Comparison of ENCODE assay signal across 9 mouse cellular contexts in genomic region chr11:11828761-11829160, GRCm38 (mm10). TPM values are rescaled to one million over a fixed set of nuclear protein-coding genes. Genes with fewer than 3 reads are reported as not detected.
A peak's percentile ranks its signal among the peaks of the same experiment; 100 is the strongest.
DNase-seq lines count a peak whose midpoint lies in the region; ATAC-seq and TF ChIP-seq lines count a peak whose summit lies in the region.
"Had no signal": no experiment of that assay in that cellular context is flagged by ENCODE, and none has a peak within 500 bp of the region (broad histone marks: within the 10 kb centered on the region; RNA-seq: fewer than 3 reads in every experiment).

No protein-coding gene starts in this region.

- no peaks in the 10 kb centered on the region; the same call in 1 of the 2 replicates for H3K27me3 ChIP-seq in forebrain, embryonic 13.5 days
- H3K27me3 ChIP-seq in forebrain, embryonic 15.5 days = no peaks in the 10 kb centered on the region
- H3K27me3 ChIP-seq in liver, embryonic 13.5 days = peaks cover 45% of the 10 kb centered on the region
- H3K27me3 ChIP-seq in liver, postnatal 0 days (ENCODE audit: insufficient read depth, low read length) = 0 out of 2 replicates have a peak, but pooled peaks cover 3% of the 10 kb centered on the region
- no peaks in the 10 kb centered on the region for H3K27me3 ChIP-seq in embryonic facial prominence, embryonic 11.5 days (ENCODE audit: control insufficient read depth, insufficient read depth, low read length)
- H3K27me3 ChIP-seq in midbrain, embryonic 12.5 days = 0 out of 2 replicates have a peak, but pooled peaks cover 4% of the 10 kb centered on the region

- 25% methylated on average over 6 of the region's 6 CpGs for WGBS in forebrain, embryonic 13.5 days
- WGBS in forebrain, embryonic 15.5 days = 28% methylated on average over 6 of the region's 6 CpGs
- WGBS in liver, embryonic 13.5 days (ENCODE audit: insufficient replicate concordance) = 29% methylated on average over 6 of the region's 6 CpGs
- WGBS in liver, postnatal 0 days (ENCODE audit: insufficient replicate concordance) = 43% methylated on average over 6 of the region's 6 CpGs
- WGBS in embryonic facial prominence, embryonic 11.5 days = 13% methylated on average over 6 of the region's 6 CpGs
- 25% methylated on average over 6 of the region's 6 CpGs for WGBS in midbrain, embryonic 12.5 days

- no peak overlapping the region for H3K9ac ChIP-seq in forebrain, embryonic 13.5 days
- no peak overlapping the region for H3K9ac ChIP-seq in forebrain, embryonic 15.5 days (replicated peaks)
- H3K9ac ChIP-seq in liver, embryonic 13.5 days = 0 out of 2 replicates have a peak overlapping the region, but pooled peaks have one; percentile 22
- H3K9ac ChIP-seq in liver, postnatal 0 days (replicated peaks) = no peak overlapping the region
- peak overlapping the region; percentile 56 for H3K9ac ChIP-seq in embryonic facial prominence, embryonic 11.5 days (replicated peaks; ENCODE audit: low read length)
- no peak overlapping the region for H3K9ac ChIP-seq in midbrain, embryonic 12.5 days (replicated peaks)

- no peak for TF ChIP-seq CTCF in liver, postnatal 0 days (IDR thresholded peaks at IDR 0.05; ENCODE audit: low read depth)

- no peak for DNase-seq in liver, embryonic 13.5 days
- DNase-seq in liver, postnatal 0 days = no peak
- peak; percentile 65 for DNase-seq in embryonic facial prominence, embryonic 11.5 days (ENCODE audit: low spot score)
- DNase-seq in left cerebral cortex, postnatal 4 days = no peak
- no peak for DNase-seq in frontal cortex, postnatal 25 days (ENCODE audit: low spot score in 2 of 2)
- DNase-seq: kidney, adult 8-10 months had no signal

- ATAC-seq in forebrain, embryonic 13.5 days = 0 out of 2 replicates have a peak, but pooled peaks have one; percentile 22
- no peak for ATAC-seq in forebrain, embryonic 15.5 days (replicated peaks)
- ATAC-seq in liver, embryonic 13.5 days (ENCODE audit: low read depth) = no peak
- ATAC-seq in liver, postnatal 0 days = no peak
- peak; percentile 66 for ATAC-seq in embryonic facial prominence, embryonic 11.5 days (replicated peaks; ENCODE audit: insufficient number of reproducible peaks, low FRiP score, low TSS enrichment, low read depth)
- ATAC-seq in midbrain, embryonic 12.5 days (ENCODE audit: low FRiP score, low read depth) = peak; percentile 9; the same call in 1 of the 2 replicates

- no peaks in the 10 kb centered on the region for H3K9me3 ChIP-seq in forebrain, embryonic 13.5 days (replicated peaks)
- H3K9me3 ChIP-seq in forebrain, embryonic 15.5 days = no peaks in the 10 kb centered on the region
- no peaks in the 10 kb centered on the region for H3K9me3 ChIP-seq in liver, embryonic 13.5 days (replicated peaks)
- H3K9me3 ChIP-seq in liver, postnatal 0 days (ENCODE audit: low read length) = no peaks in the 10 kb centered on the region
- H3K9me3 ChIP-seq in embryonic facial prominence, embryonic 11.5 days (replicated peaks; ENCODE audit: control insufficient read depth, low read length) = no peaks in the 10 kb centered on the region
- no peaks in the 10 kb centered on the region for H3K9me3 ChIP-seq in midbrain, embryonic 12.5 days

- no peak overlapping the region for H3K27ac ChIP-seq in forebrain, embryonic 13.5 days
- no peak overlapping the region for H3K27ac ChIP-seq in forebrain, embryonic 15.5 days (replicated peaks)
- H3K27ac ChIP-seq in liver, embryonic 13.5 days = peak overlapping the region; percentile 27; the same call in 1 of the 2 replicates
- H3K27ac ChIP-seq in liver, postnatal 0 days (ENCODE audit: low read depth) = no peak overlapping the region
- H3K27ac ChIP-seq in embryonic facial prominence, embryonic 11.5 days (replicated peaks; ENCODE audit: low read depth, low read length) = peak overlapping the region; percentile 96
- peak overlapping the region; percentile 61; the same call in 1 of the 2 replicates for H3K27ac ChIP-seq in midbrain, embryonic 12.5 days (replicated peaks)

- intact Hi-C loops in left cerebral cortex, postnatal 4 days (cut with DNase I) = no loop called here

- no peak overlapping the region for H3K4me2 ChIP-seq in forebrain, embryonic 13.5 days
- H3K4me2 ChIP-seq in forebrain, embryonic 15.5 days (replicated peaks) = no peak overlapping the region
- no peak overlapping the region for H3K4me2 ChIP-seq in liver, embryonic 13.5 days
- H3K4me2 ChIP-seq in liver, postnatal 0 days (ENCODE audit: low read depth, low read length) = no peak overlapping the region
- 0 out of 2 replicates have a peak overlapping the region, but pooled peaks have one; percentile 15 for H3K4me2 ChIP-seq in embryonic facial prominence, embryonic 11.5 days (ENCODE audit: low read depth, low read length)
- H3K4me2 ChIP-seq in midbrain, embryonic 12.5 days (replicated peaks) = no peak overlapping the region

- H3K36me3 ChIP-seq in forebrain, embryonic 13.5 days (ENCODE audit: poor library complexity, severe bottlenecking) = no peaks in the 10 kb centered on the region
- H3K36me3 ChIP-seq in forebrain, embryonic 15.5 days = no peaks in the 10 kb centered on the region
- no peaks in the 10 kb centered on the region for H3K36me3 ChIP-seq in liver, embryonic 13.5 days
- no peaks in the 10 kb centered on the region for H3K36me3 ChIP-seq in liver, postnatal 0 days (replicated peaks; ENCODE audit: insufficient read depth, low read length)
- H3K36me3 ChIP-seq in embryonic facial prominence, embryonic 11.5 days (replicated peaks; ENCODE audit: control insufficient read depth, insufficient read depth, low read depth, low read length) = no peaks in the 10 kb centered on the region
- no peaks in the 10 kb centered on the region for H3K36me3 ChIP-seq in midbrain, embryonic 12.5 days

- TF ChIP-seq EP300 in liver, postnatal 0 days (IDR thresholded peaks at IDR 0.05; ENCODE audit: low read depth) = no peak

- no peak overlapping the region for H3K4me3 ChIP-seq in forebrain, embryonic 13.5 days
- H3K4me3 ChIP-seq in forebrain, embryonic 15.5 days = no peak overlapping the region
- H3K4me3 ChIP-seq in liver, embryonic 13.5 days (replicated peaks) = no peak overlapping the region
- H3K4me3 ChIP-seq in liver, postnatal 0 days (ENCODE audit: low read depth, low read length) = no peak overlapping the region
- H3K4me3 ChIP-seq in embryonic facial prominence, embryonic 11.5 days (ENCODE audit: low read depth, low read length) = no peak overlapping the region
- no peak overlapping the region for H3K4me3 ChIP-seq in midbrain, embryonic 12.5 days

- peaks cover 51% of the 10 kb centered on the region for H3K4me1 ChIP-seq in forebrain, embryonic 13.5 days
- H3K4me1 ChIP-seq in forebrain, embryonic 15.5 days = peaks cover 36% of the 10 kb centered on the region
- peaks cover 66% of the 10 kb centered on the region for H3K4me1 ChIP-seq in liver, embryonic 13.5 days (replicated peaks)
- H3K4me1 ChIP-seq in liver, postnatal 0 days (ENCODE audit: insufficient read depth) = peaks cover 15% of the 10 kb centered on the region
- peaks cover 17% of the 10 kb centered on the region for H3K4me1 ChIP-seq in embryonic facial prominence, embryonic 11.5 days (ENCODE audit: control insufficient read depth, insufficient read depth, low read length)
- H3K4me1 ChIP-seq in midbrain, embryonic 12.5 days = peaks cover 72% of the 10 kb centered on the region

RNA-seq across cellular contexts. Expression of gene Fignl1, which starts 20.0 kb away (rescaled TPM):
- 51.5 and 55.5 TPM in 2 replicates for polyA plus RNA-seq in forebrain, embryonic 13.5 days (2015; fragmentation: Nextera tagmentation; extraction: Ambion mirVana)
- 26.1 and 29.9 TPM in 2 replicates for polyA plus RNA-seq in forebrain, embryonic 15.5 days (2015; fragmentation: Nextera tagmentation; extraction: Ambion mirVana)
- 107 and 133 TPM in 2 replicates for polyA plus RNA-seq in liver, embryonic 13.5 days (2015; fragmentation: Nextera tagmentation; extraction: Ambion mirVana)
- polyA plus RNA-seq in liver, postnatal 0 days (2015; fragmentation: Nextera tagmentation; extraction: Ambion mirVana) = 26.1 and 31.2 TPM in 2 replicates
- 103 and 119 TPM in 2 replicates for polyA plus RNA-seq in embryonic facial prominence, embryonic 11.5 days (2014; fragmentation: Nextera tagmentation; extraction: Ambion mirVana)
- 58.1 and 58.5 TPM in 2 replicates for polyA plus RNA-seq in midbrain, embryonic 12.5 days (2016; fragmentation: Nextera tagmentation; extraction: Ambion mirVana)
- 1 to 10 TPM; 3.6 to 5.6 TPM for total RNA-seq in left cerebral cortex, postnatal 4 days (2021)

Comparison
In these comparisons a context has a peak if more than half of its experiments do, and no peak if none do; other contexts are left out.
1. ATAC-seq: peak in forebrain, embryonic 13.5 days (single experiment), embryonic facial prominence, embryonic 11.5 days (single experiment) and midbrain, embryonic 12.5 days (single experiment); none in forebrain, embryonic 15.5 days (single experiment), liver, embryonic 13.5 days (single experiment) and liver, postnatal 0 days (single experiment).
2. H3K27ac ChIP-seq: peak in liver, embryonic 13.5 days (single experiment), embryonic facial prominence, embryonic 11.5 days (single experiment) and midbrain, embryonic 12.5 days (single experiment); none in forebrain, embryonic 13.5 days (single experiment), forebrain, embryonic 15.5 days (single experiment) and liver, postnatal 0 days (single experiment).
3. H3K9ac ChIP-seq: peak in liver, embryonic 13.5 days (single experiment) and embryonic facial prominence, embryonic 11.5 days (single experiment); none in forebrain, embryonic 13.5 days (single experiment), forebrain, embryonic 15.5 days (single experiment), liver, postnatal 0 days (single experiment) and midbrain, embryonic 12.5 days (single experiment).